Mouse (Mus musculus) liver, embryonic 16.5 days (tissue): ENCODE data around the gene Pcsk6. TPM values are rescaled to one million over a fixed set of nuclear protein-coding genes. Genes with fewer than 3 reads are reported as not detected.
"Not testable (repeated sequence)": the region's sequence is repeated elsewhere in the genome, so short reads cannot be mapped to it uniquely, and the experiment has no call there.

Source experiments
- ATAC-seq: fragments of 200-750 bp; cut with Nextera tagmentation; 2 replicates; pipeline ENCODE4 v1.8.0; 2017; ENCODE audit warnings: low read depth, mild to moderate bottlenecking, moderate number of reproducible peaks, moderate library complexity
- H3K27ac ChIP-seq: fragments of 300-500 bp; sonication (generic); 2 replicates; pipeline ENCODE4 v1.5.1; 2014; ENCODE audit warnings: mild to moderate bottlenecking, low read length
- H3K27me3 ChIP-seq: fragments of 300-500 bp; sonication (generic); 2 replicates; pipeline ENCODE4 v1.6.1; 2014; ENCODE audit warnings: low read depth, low read length, mixed read lengths; ENCODE audit not compliant: control insufficient read depth, insufficient read depth
- H3K36me3 ChIP-seq: fragments of 300-500 bp; sonication (generic); 2 replicates; pipeline ENCODE4 v1.6.1; 2014; ENCODE audit warnings: mild to moderate bottlenecking; ENCODE audit not compliant: control insufficient read depth, insufficient read depth
- H3K4me1 ChIP-seq: fragments of 300-500 bp; sonication (generic); 2 replicates; pipeline ENCODE4 v1.6.1; 2014; ENCODE audit warnings: low read depth, low read length, mixed read lengths; ENCODE audit not compliant: control insufficient read depth
- H3K4me2 ChIP-seq: fragments of 300-500 bp; sonication (generic); 2 replicates; pipeline ENCODE4 v1.6.1; 2014; ENCODE audit warnings: low read depth, low read length, mixed read lengths
- H3K4me3 ChIP-seq: fragments of 300-500 bp; sonication (generic); 2 replicates; pipeline ENCODE4 v1.5.1; 2014; ENCODE audit warnings: low read depth, mild to moderate bottlenecking, low read length
- H3K9ac ChIP-seq: fragments of 300-500 bp; sonication (generic); 2 replicates; pipeline ENCODE4 v1.6.1; 2014; ENCODE audit warnings: low read depth, low read length
- H3K9me3 ChIP-seq: fragments of 300-500 bp; sonication (generic); replicated peaks from 2 replicates; pipeline ENCODE4 v1.6.1; 2016; ENCODE audit warnings: low read length; ENCODE audit not compliant: control insufficient read depth
- WGBS: fragments of 180-500 bp; shearing (Covaris S2); extraction: QIAGEN DNeasy Blood & Tissue Kit; methylation state at CpG from one replicate; pipeline ENCODE4 v1.1.7; 2014; ENCODE audit not compliant: insufficient replicate concordance; 5-methylcytosine and 5-hydroxymethylcytosine counted together
- polyA plus RNA-seq: library from polyadenylated mRNA; unstranded; fragments of >200 nt; fragmentation: Nextera tagmentation; extraction: Ambion mirVana; gene quantifications from 2 replicates; pipeline ENCODE4 v1.2.1, GENCODE M21; 2015

The Pcsk6 gene
- polyA plus RNA-seq, 1 experiment from 2014 or later, result 1.5 TPM

- H3K27ac ChIP-seq, result no peak within 1 kb of the TSS
- no peak within 1 kb of the TSS for H3K9ac ChIP-seq
- H3K27me3 ChIP-seq, result no peaks in the 10 kb centered on the region
- H3K4me1 ChIP-seq, result no peaks in the 10 kb centered on the region; the same call in 1 of the 2 replicates
- ATAC-seq, result no peak
- no peak within 1 kb of the TSS for H3K4me3 ChIP-seq
- H3K9me3 ChIP-seq, result no peaks in the 10 kb centered on the region
- H3K36me3 ChIP-seq, result no peaks in the 10 kb centered on the region
- WGBS, result 61% methylated on average over 10 of the region's 10 CpGs
- H3K4me2 ChIP-seq, result no peak within 1 kb of the TSS
Observed at GRCm38 (mm10) chr7:66043552-66044459, 182.3 kb downstream of the Pcsk6 start, which contains the start of gene Gm45213. TSS of gene Gm45213 (plus strand) at chr7:66043602.

- H3K9me3 ChIP-seq, result no peaks in the 10 kb centered on the region
- H3K27me3 ChIP-seq, result no peaks in the 10 kb centered on the region
- ATAC-seq, result no peak
- 58% methylated on average over 9 of the region's 9 CpGs for WGBS
- H3K9ac ChIP-seq, result no peak overlapping the region
- H3K4me2 ChIP-seq, result no peak overlapping the region
- H3K4me1 ChIP-seq, result no peaks in the 10 kb centered on the region; the same call in 1 of the 2 replicates
- H3K36me3 ChIP-seq, result no peaks in the 10 kb centered on the region
- no peak overlapping the region for H3K4me3 ChIP-seq
- no peak overlapping the region for H3K27ac ChIP-seq
Observed at GRCm38 (mm10) chr7:66044617-66045016, 183.1 kb downstream of the Pcsk6 start.

- WGBS, result 50% methylated on average over 17 of the region's 17 CpGs
- Histone ChIP-seq H3K9ac (no peak overlapping the region), H3K4me2 (no peak overlapping the region), H3K27me3 (no peaks in the 10 kb centered on the region), H3K9me3 (no peaks in the 10 kb centered on the region), H3K4me1 (no peaks in the 10 kb centered on the region; the same call in 1 of the 2 replicates), H3K36me3 (no peaks in the 10 kb centered on the region), H3K4me3 (no peak overlapping the region), H3K27ac (no peak overlapping the region)
- peak; percentile 66 for ATAC-seq
Observed at GRCm38 (mm10) chr7:66046921-66047918, 185.7 kb downstream of the Pcsk6 start.

- H3K4me1 ChIP-seq, result no peaks in the 10 kb centered on the region; the same call in 1 of the 2 replicates
- no peaks in the 10 kb centered on the region for H3K27me3 ChIP-seq
- H3K27ac ChIP-seq, result no peak overlapping the region
- H3K9ac ChIP-seq, result no peak overlapping the region
- H3K36me3 ChIP-seq, result no peaks in the 10 kb centered on the region
- no peak for ATAC-seq
- WGBS, result 62% methylated on average over 4 of the region's 4 CpGs
- no peak overlapping the region for H3K4me3 ChIP-seq
- no peak overlapping the region for H3K4me2 ChIP-seq
- no peaks in the 10 kb centered on the region for H3K9me3 ChIP-seq
Observed at GRCm38 (mm10) chr7:66047975-66048374, 186.4 kb downstream of the Pcsk6 start.

GRCm38 (mm10) chr7:66048446-66049230 is 187.1 kb downstream of the Pcsk6 start:
- no peak for ATAC-seq
- no peaks in the 10 kb centered on the region; the same call in 1 of the 2 replicates for H3K4me1 ChIP-seq
- H3K4me3 ChIP-seq, result no peak overlapping the region
- no peaks in the 10 kb centered on the region for H3K36me3 ChIP-seq
- WGBS, result 69% methylated on average over 12 of the region's 12 CpGs
- no peak overlapping the region for H3K4me2 ChIP-seq
- H3K27ac ChIP-seq, result no peak overlapping the region
- H3K9ac ChIP-seq, result no peak overlapping the region
- H3K9me3 ChIP-seq, result no peaks in the 10 kb centered on the region
- H3K27me3 ChIP-seq, result no peaks in the 10 kb centered on the region

GRCm38 (mm10) chr7:66053946-66054483 is 192.5 kb downstream of the Pcsk6 start:
- Histone ChIP-seq H3K36me3 (no peaks in the 10 kb centered on the region), H3K27me3 (no peaks in the 10 kb centered on the region), H3K9me3 (no peaks in the 10 kb centered on the region), H3K9ac (no peak overlapping the region), H3K27ac (no peak overlapping the region), H3K4me3 (no peak overlapping the region), H3K4me2 (no peak overlapping the region), H3K4me1 (no peaks in the 10 kb centered on the region)
- no peak for ATAC-seq
- WGBS, result 73% methylated on average over 4 of the region's 4 CpGs

GRCm38 (mm10) chr7:66055356-66055755 is 193.8 kb downstream of the Pcsk6 start:
- not testable (repeated sequence) for H3K9ac ChIP-seq, H3K36me3 ChIP-seq, H3K4me2 ChIP-seq, H3K4me3 ChIP-seq, H3K27ac ChIP-seq, H3K9me3 ChIP-seq, H3K4me1 ChIP-seq, H3K27me3 ChIP-seq, ATAC-seq
- WGBS, result 2% methylated on average over 2 of the region's 2 CpGs

GRCm38 (mm10) chr7:66058703-66059102 is 197.2 kb downstream of the Pcsk6 start, which contains the start of gene Snrpa1:
TSS of gene Snrpa1 (plus strand) at chr7:66059003.
- H3K9ac ChIP-seq, result peak within 1 kb of the TSS; percentile 92
- no peaks in the 10 kb centered on the region for H3K27me3 ChIP-seq
- H3K9me3 ChIP-seq, result no peaks in the 10 kb centered on the region
- peaks cover 7% of the 10 kb centered on the region for H3K36me3 ChIP-seq
- ATAC-seq, result no peak
- H3K27ac ChIP-seq, result no peak within 1 kb of the TSS; the same call in 1 of the 2 replicates
- H3K4me1 ChIP-seq, result peaks cover 15% of the 10 kb centered on the region
- WGBS, result 62% methylated on average over 1 of the region's 1 CpGs
- peak within 1 kb of the TSS; percentile 82 for H3K4me2 ChIP-seq
- peak within 1 kb of the TSS; percentile 93 for H3K4me3 ChIP-seq
